Comparison of ENCODE assay signal across 20 mouse cellular contexts in the genomic region with DNA sequence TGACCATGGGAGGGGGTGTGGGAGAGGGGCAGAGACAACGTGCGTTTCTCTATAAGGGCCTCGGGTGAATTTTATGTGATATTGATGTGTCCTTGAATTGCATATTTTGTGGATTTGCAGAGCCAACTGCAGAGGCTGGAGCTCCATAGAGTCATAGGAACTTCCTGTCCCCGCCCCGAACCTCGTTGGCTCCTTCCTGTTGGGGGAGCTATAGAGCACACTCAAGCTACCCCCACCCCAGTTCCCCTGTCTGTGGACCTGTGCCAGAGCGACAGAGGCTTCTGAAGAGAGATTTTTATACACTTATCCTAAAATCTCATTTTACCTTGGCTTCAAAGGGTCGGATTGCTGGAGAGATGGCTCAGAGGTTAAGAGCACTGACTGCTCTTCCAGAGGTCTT. TPM values are rescaled to one million over a fixed set of nuclear protein-coding genes. Genes with fewer than 3 reads are reported as not detected.
DNase-seq lines count a peak whose midpoint lies in the region; ATAC-seq and TF ChIP-seq lines count a peak whose summit lies in the region.
"Had no signal": no experiment of that assay in that cellular context is flagged by ENCODE, and none has a peak within 500 bp of the region (broad histone marks: within the 10 kb centered on the region; RNA-seq: fewer than 3 reads in every experiment).

No protein-coding gene starts in this region.

- TF ChIP-seq EP300 in ES-Bruce4 (IDR thresholded peaks at IDR 0.05; ENCODE audit: insufficient read depth, low read depth, low read length), result no peak

- no peak for DNase-seq in hindbrain, embryonic 10.5 days (ENCODE audit: low spot score)
- peak; percentile 11 for DNase-seq in midbrain, embryonic 14.5 days
- DNase-seq in midbrain, embryonic 11.5 days (ENCODE audit: low spot score, missing footprints), result no peak
- no peak for DNase-seq in hindbrain, embryonic 14.5 days (ENCODE audit: low spot score)
- DNase-seq: cerebellum, adult 2 months; gastrocnemius, adult 2 months; kidney, adult 9 months had no signal

- no peak overlapping the region for H3K4me3 ChIP-seq in hindbrain, embryonic 12.5 days
- H3K4me3 ChIP-seq in hindbrain, embryonic 10.5 days, result no peak overlapping the region
- H3K4me3 ChIP-seq in midbrain, embryonic 14.5 days (replicated peaks; ENCODE audit: low read depth, low read length), result no peak overlapping the region
- H3K4me3 ChIP-seq in midbrain, embryonic 11.5 days (ENCODE audit: low read depth, low read length), result no peak overlapping the region
- no peak overlapping the region for H3K4me3 ChIP-seq in ES-Bruce4 (ENCODE audit: low read depth, low read length)
- H3K4me3 ChIP-seq in hindbrain, embryonic 14.5 days (replicated peaks; ENCODE audit: low read length), result no peak overlapping the region
- no peak overlapping the region for H3K4me3 ChIP-seq in forebrain, embryonic 12.5 days (replicated peaks)
- H3K4me3 ChIP-seq: gastrocnemius, adult 2 months had no signal

- no peaks in the 10 kb centered on the region for H3K27me3 ChIP-seq in hindbrain, embryonic 12.5 days
- no peaks in the 10 kb centered on the region for H3K27me3 ChIP-seq in hindbrain, embryonic 10.5 days (ENCODE audit: insufficient read depth, poor library complexity, severe bottlenecking)
- H3K27me3 ChIP-seq in midbrain, embryonic 14.5 days (ENCODE audit: control insufficient read depth, insufficient read depth, low read length), result no peaks in the 10 kb centered on the region
- no peaks in the 10 kb centered on the region for H3K27me3 ChIP-seq in midbrain, embryonic 11.5 days (ENCODE audit: control insufficient read depth, insufficient read depth, low read length)
- no peaks in the 10 kb centered on the region for H3K27me3 ChIP-seq in ES-Bruce4 (ENCODE audit: control insufficient read depth, insufficient read depth, low read length, poor library complexity, severe bottlenecking)
- H3K27me3 ChIP-seq in hindbrain, embryonic 14.5 days (ENCODE audit: control insufficient read depth, insufficient read depth, low read length), result no peaks in the 10 kb centered on the region
- H3K27me3 ChIP-seq in forebrain, embryonic 12.5 days, result no peaks in the 10 kb centered on the region

- no peak overlapping the region for H3K9ac ChIP-seq in hindbrain, embryonic 12.5 days
- H3K9ac ChIP-seq in midbrain, embryonic 14.5 days (replicated peaks; ENCODE audit: low read length), result no peak overlapping the region
- no peak overlapping the region for H3K9ac ChIP-seq in midbrain, embryonic 11.5 days (ENCODE audit: low read length)
- no peak overlapping the region for H3K9ac ChIP-seq in ES-Bruce4 (ENCODE audit: low read depth, poor library complexity, severe bottlenecking)
- no peak overlapping the region for H3K9ac ChIP-seq in hindbrain, embryonic 14.5 days
- H3K9ac ChIP-seq in forebrain, embryonic 12.5 days, result no peak overlapping the region

- H3K4me1 ChIP-seq in hindbrain, embryonic 12.5 days, result peaks cover 11% of the 10 kb centered on the region
- H3K4me1 ChIP-seq in hindbrain, embryonic 10.5 days (replicated peaks), result peaks cover 21% of the 10 kb centered on the region
- H3K4me1 ChIP-seq in midbrain, embryonic 14.5 days (ENCODE audit: control insufficient read depth, insufficient read depth, low read length), result peaks cover 11% of the 10 kb centered on the region
- peaks cover 7% of the 10 kb centered on the region; the same call in 1 of the 2 replicates for H3K4me1 ChIP-seq in midbrain, embryonic 11.5 days (ENCODE audit: control insufficient read depth, insufficient read depth, low read length)
- H3K4me1 ChIP-seq in ES-Bruce4 (ENCODE audit: control insufficient read depth, insufficient read depth, low read length), result peaks cover 1% of the 10 kb centered on the region
- peaks cover 8% of the 10 kb centered on the region for H3K4me1 ChIP-seq in hindbrain, embryonic 14.5 days (replicated peaks; ENCODE audit: control insufficient read depth, insufficient read depth, low read length)
- H3K4me1 ChIP-seq in forebrain, embryonic 12.5 days, result peaks cover 15% of the 10 kb centered on the region

- no peak overlapping the region for H3K4me2 ChIP-seq in hindbrain, embryonic 12.5 days (replicated peaks)
- no peak overlapping the region for H3K4me2 ChIP-seq in midbrain, embryonic 14.5 days (ENCODE audit: low read length)
- no peak overlapping the region for H3K4me2 ChIP-seq in midbrain, embryonic 11.5 days
- H3K4me2 ChIP-seq in hindbrain, embryonic 14.5 days (replicated peaks), result no peak overlapping the region
- H3K4me2 ChIP-seq in forebrain, embryonic 12.5 days, result no peak overlapping the region
- H3K4me2 ChIP-seq: liver, embryonic 11.5 days had no signal

- TF ChIP-seq CTCF in ES-Bruce4 (IDR thresholded peaks at IDR 0.05; ENCODE audit: low read depth, low read length), result peak; percentile 17

- H3K27ac ChIP-seq in hindbrain, embryonic 12.5 days, result peak overlapping the region; percentile 60; the same call in 1 of the 2 replicates
- no peak overlapping the region for H3K27ac ChIP-seq in hindbrain, embryonic 10.5 days
- no peak overlapping the region for H3K27ac ChIP-seq in midbrain, embryonic 14.5 days (replicated peaks; ENCODE audit: low read depth, low read length)
- no peak overlapping the region for H3K27ac ChIP-seq in midbrain, embryonic 11.5 days (ENCODE audit: low read depth, low read length)
- H3K27ac ChIP-seq in ES-Bruce4 (ENCODE audit: insufficient read depth, low read length), result no peak overlapping the region
- H3K27ac ChIP-seq in hindbrain, embryonic 14.5 days, result peak overlapping the region; percentile 79
- no peak overlapping the region for H3K27ac ChIP-seq in forebrain, embryonic 12.5 days
- H3K27ac ChIP-seq: gastrocnemius, adult 2 months; macrophage had no signal

- TF ChIP-seq POLR2A in ES-Bruce4 (IDR thresholded peaks at IDR 0.05; ENCODE audit: insufficient read depth, low read length), result no peak

- WGBS in hindbrain, embryonic 12.5 days, result 84% methylated on average over 8 of the region's 8 CpGs
- 87% methylated on average over 8 of the region's 8 CpGs for WGBS in hindbrain, embryonic 10.5 days
- 80% methylated on average over 8 of the region's 8 CpGs for WGBS in midbrain, embryonic 14.5 days
- WGBS in midbrain, embryonic 11.5 days, result 89% methylated on average over 8 of the region's 8 CpGs
- WGBS in hindbrain, embryonic 14.5 days, result 73% methylated on average over 8 of the region's 8 CpGs
- WGBS in forebrain, embryonic 12.5 days, result 89% methylated on average over 8 of the region's 8 CpGs

- no peak for ATAC-seq in hindbrain, embryonic 12.5 days (ENCODE audit: low FRiP score)
- ATAC-seq in midbrain, embryonic 14.5 days (ENCODE audit: low FRiP score, low TSS enrichment), result no peak
- ATAC-seq in midbrain, embryonic 11.5 days (ENCODE audit: low FRiP score), result no peak
- no peak for ATAC-seq in hindbrain, embryonic 14.5 days (ENCODE audit: low FRiP score)
- ATAC-seq in megakaryocyte progenitor cell, adult 5-6 weeks (replicated peaks; ENCODE audit: poor library complexity), result no peak
- no peak for ATAC-seq in forebrain, embryonic 12.5 days (ENCODE audit: low FRiP score)

- H3K36me3 ChIP-seq in hindbrain, embryonic 12.5 days, result no peaks in the 10 kb centered on the region
- no peaks in the 10 kb centered on the region for H3K36me3 ChIP-seq in hindbrain, embryonic 10.5 days
- no peaks in the 10 kb centered on the region for H3K36me3 ChIP-seq in midbrain, embryonic 14.5 days (ENCODE audit: control insufficient read depth, insufficient read depth, low read length)
- H3K36me3 ChIP-seq in midbrain, embryonic 11.5 days (ENCODE audit: control insufficient read depth, insufficient read depth, low read length), result no peaks in the 10 kb centered on the region
- no peaks in the 10 kb centered on the region for H3K36me3 ChIP-seq in ES-Bruce4 (ENCODE audit: control insufficient read depth, insufficient read depth, low read length, poor library complexity, severe bottlenecking)
- H3K36me3 ChIP-seq in hindbrain, embryonic 14.5 days (replicated peaks; ENCODE audit: control insufficient read depth, insufficient read depth), result no peaks in the 10 kb centered on the region
- H3K36me3 ChIP-seq in forebrain, embryonic 12.5 days (replicated peaks), result no peaks in the 10 kb centered on the region

- no peaks in the 10 kb centered on the region for H3K9me3 ChIP-seq in hindbrain, embryonic 12.5 days (replicated peaks)
- no peaks in the 10 kb centered on the region for H3K9me3 ChIP-seq in hindbrain, embryonic 10.5 days
- H3K9me3 ChIP-seq in midbrain, embryonic 14.5 days (ENCODE audit: control insufficient read depth, low read length), result no peaks in the 10 kb centered on the region
- H3K9me3 ChIP-seq in midbrain, embryonic 11.5 days (ENCODE audit: control insufficient read depth, low read length), result no peaks in the 10 kb centered on the region
- no peaks in the 10 kb centered on the region for H3K9me3 ChIP-seq in ES-Bruce4 (replicated peaks; ENCODE audit: control insufficient read depth, insufficient read depth, low read length, poor library complexity, severe bottlenecking)
- no peaks in the 10 kb centered on the region for H3K9me3 ChIP-seq in hindbrain, embryonic 14.5 days (ENCODE audit: control insufficient read depth, low read length)
- no peaks in the 10 kb centered on the region for H3K9me3 ChIP-seq in forebrain, embryonic 12.5 days

RNA-seq across cellular contexts. Expression of a gene that starts 39.1 kb away (rescaled TPM):
- not detected in 2 replicates for polyA plus RNA-seq in hindbrain, embryonic 12.5 days (2016; fragmentation: Nextera tagmentation; extraction: Ambion mirVana)
- not detected in 2 replicates for polyA plus RNA-seq in hindbrain, embryonic 10.5 days (2016; fragmentation: Nextera tagmentation; extraction: Ambion mirVana)
- not detected in 2 replicates for polyA plus RNA-seq in midbrain, embryonic 14.5 days (2014; fragmentation: Nextera tagmentation; extraction: Ambion mirVana)
- not detected in 2 replicates for polyA plus RNA-seq in midbrain, embryonic 11.5 days (2014; fragmentation: Nextera tagmentation; extraction: Ambion mirVana)
- not detected in 2 replicates for polyA plus RNA-seq in ES-Bruce4 (2011; ENCODE audit: insufficient read depth, insufficient read length, low read depth, missing spikeins)
- polyA plus RNA-seq in hindbrain, embryonic 14.5 days (2014; fragmentation: Nextera tagmentation; extraction: Ambion mirVana), result not detected in 2 replicates
- total RNA-seq in megakaryocyte progenitor cell, adult 5-6 weeks (2015), result not detected in 2 replicates
- not detected in 2 replicates for total RNA-seq in megakaryocyte progenitor cell, adult 5-6 weeks (2017)
- not detected in 2 replicates for polyA plus RNA-seq in forebrain, embryonic 12.5 days (2016; fragmentation: Nextera tagmentation; extraction: Ambion mirVana)
- total RNA-seq: gastrocnemius, adult 2 months; heart, adult 8-10 months; heart, postnatal 25 days; left cerebral cortex, postnatal 25 days; monocyte, adult 5-6 weeks had no signal
- polyA plus RNA-seq: cerebellum, adult 2 months; forebrain, embryonic 14.5 days; liver, embryonic 11.5 days; macrophage; small intestine, adult 2 months; stomach, embryonic 16.5 days had no signal

Comparison
In these comparisons a context has a peak if more than half of its experiments do, and no peak if none do; other contexts are left out.
1. H3K27ac ChIP-seq: peak in hindbrain, embryonic 12.5 days (single experiment) and hindbrain, embryonic 14.5 days (single experiment); none in hindbrain, embryonic 10.5 days (single experiment), midbrain, embryonic 14.5 days (single experiment), midbrain, embryonic 11.5 days (single experiment), ES-Bruce4 (single experiment) and forebrain, embryonic 12.5 days (single experiment).